Comparison of ENCODE assay signal across 9 mouse cellular contexts in genomic region chr12:112140231-112140630, GRCm38 (mm10). TPM values are rescaled to one million over a fixed set of nuclear protein-coding genes. Genes with fewer than 3 reads are reported as not detected.
DNase-seq lines count a peak whose midpoint lies in the region; TF ChIP-seq lines count a peak whose summit lies in the region.
"Had no signal": no experiment of that assay in that cellular context is flagged by ENCODE, and none has a peak within 500 bp of the region (broad histone marks: within the 10 kb centered on the region; RNA-seq: fewer than 3 reads in every experiment).

No protein-coding gene starts in this region.

- H3ac ChIP-seq in C2C12 (ENCODE audit: control insufficient read depth, insufficient read length, low read depth): no peak overlapping the region

- no peaks in the 10 kb centered on the region for H3K36me3 ChIP-seq in C2C12 (ENCODE audit: control insufficient read depth, insufficient read depth)
- H3K36me3 ChIP-seq: embryonic facial prominence, embryonic 12.5 days had no signal

- no peak overlapping the region for H3K4me3 ChIP-seq in C2C12 (ENCODE audit: insufficient read depth, poor library complexity, severe bottlenecking)
- H3K4me3 ChIP-seq in left cerebral cortex, adult 2 months: no peak overlapping the region
- H3K4me3 ChIP-seq: embryonic facial prominence, embryonic 12.5 days had no signal

- TF ChIP-seq CTCF in C2C12 (IDR thresholded peaks at IDR 0.05; ENCODE audit: control insufficient read depth, insufficient read depth, insufficient read length): peak; percentile 55
- peak; percentile 93 for TF ChIP-seq CTCF in left cerebral cortex, adult 2 months (IDR thresholded peaks at IDR 0.05)

- DNase-seq in heart, postnatal 10 days: peak; percentile 53 to 57
- DNase-seq in heart, postnatal 25 days (ENCODE audit: low spot score): no peak
- peak; percentile 29 for DNase-seq in Muller cell, postnatal 12 days (ENCODE audit: inconsistent ontology term)
- DNase-seq in gastrocnemius, postnatal 10 days: peak; percentile 54
- DNase-seq in left cerebral cortex, adult 2 months (ENCODE audit: extremely low spot score in 1 of 2, low spot score in 2 of 2): no peak
- peak; percentile 75 for DNase-seq in retina, postnatal 1 day
- no peak for DNase-seq in spleen, postnatal 14 days (ENCODE audit: low spot score in 2 of 2)

- peaks cover 40% of the 10 kb centered on the region for H3K27me3 ChIP-seq in C2C12 (ENCODE audit: control insufficient read depth, insufficient read depth, insufficient read length)

- no peak overlapping the region for H3K27ac ChIP-seq in left cerebral cortex, adult 2 months
- H3K27ac ChIP-seq: embryonic facial prominence, embryonic 12.5 days had no signal

- H3K79me2 ChIP-seq in C2C12 (ENCODE audit: control insufficient read depth, insufficient read depth): no peaks in the 10 kb centered on the region

- no peaks in the 10 kb centered on the region for H3K79me3 ChIP-seq in C2C12 (ENCODE audit: low read depth)

- intact Hi-C loops in heart, postnatal 10 days (cut with DNase I): loop anchor here (1.0 to 2.0 kb wide), 2 partner anchors 27 to 61 kb away; no protein-coding TSS in a partner anchor
- intact Hi-C loops in heart, postnatal 25 days (cut with DNase I): loop anchor here (1.0 kb wide), 1 partner anchor 27 kb away; no protein-coding TSS in a partner anchor
- intact Hi-C loops in left cerebral cortex, adult 2 months (cut with DNase I): loop anchor here (1.0 kb wide), 2 partner anchors 27 to 63 kb away; no protein-coding TSS in a partner anchor

TF ChIP-seq in C2C12, 6 proteins besides CTCF, POLR2A, EP300 and RAD21:
- no peak for TF ChIP-seq MYOG (IDR thresholded peaks at IDR 0.05; ENCODE audit: control insufficient read depth, extremely low read depth, insufficient read length)
- TF ChIP-seq CEBPB (IDR thresholded peaks at IDR 0.05; ENCODE audit: low read depth): no peak
- no peak for TF ChIP-seq MAX (IDR thresholded peaks at IDR 0.05)
- TF ChIP-seq FOSL1 (IDR thresholded peaks at IDR 0.05; ENCODE audit: insufficient read depth, low read length, poor library complexity, severe bottlenecking): no peak
- no peak for TF ChIP-seq USF1 (IDR thresholded peaks at IDR 0.05; ENCODE audit: low read depth)
- no peak for TF ChIP-seq MYOD1 (IDR thresholded peaks at IDR 0.05; ENCODE audit: control insufficient read depth, insufficient read length, low read depth)
TF ChIP-seq in C2C12: peak in this region for 0.

RNA-seq across cellular contexts. Expression of gene Kif26a, which starts 5.8 kb away (rescaled TPM):
- total RNA-seq in heart, postnatal 10 days (2021): 10 to 100 TPM; 33.4 to 33.5 TPM
- 10 to 100 TPM; 14.3 to 16.6 TPM for total RNA-seq in heart, postnatal 25 days (2021)
- polyA plus RNA-seq in C2C12 (2012; fragmentation: generic; extraction: Trizol): not detected
- 10 to 100 TPM; 10.3 to 12.4 TPM for total RNA-seq in gastrocnemius, postnatal 10 days (2021)
- 1 to 10 TPM; 4.9 to 5.2 TPM for total RNA-seq in left cerebral cortex, adult 2 months (2021)

RNA-seq across cellular contexts. Expression of gene Aspg, which starts 33.8 kb away (rescaled TPM):
- total RNA-seq in heart, postnatal 10 days (2021): 1 to 10 TPM; 1.5 to 2.9 TPM
- under 1 TPM; 0.25 to 0.47 TPM for total RNA-seq in heart, postnatal 25 days (2021)
- 0.13 TPM for polyA plus RNA-seq in C2C12 (2012; fragmentation: generic; extraction: Trizol)
- total RNA-seq in gastrocnemius, postnatal 10 days (2021): under 1 TPM in 1 of 2 experiments, not detected in 1; 0.38 TPM
- 1 to 10 TPM; 4.7 to 4.9 TPM for total RNA-seq in left cerebral cortex, adult 2 months (2021)

Comparison
In these comparisons a context has a peak if more than half of its experiments do, and no peak if none do; other contexts are left out.
1. DNase-seq: peak in heart, postnatal 10 days (2 of 2), Muller cell, postnatal 12 days (single experiment), gastrocnemius, postnatal 10 days (single experiment) and retina, postnatal 1 day (single experiment); none in heart, postnatal 25 days (single experiment), left cerebral cortex, adult 2 months (0 of 2) and spleen, postnatal 14 days (0 of 2).